Mouse (Mus musculus): ENCODE results near the gene Ccm2l. TPM values are rescaled to one million over a fixed set of nuclear protein-coding genes. Genes with fewer than 3 reads are reported as not detected.

Gene Ccm2l
- polyA plus RNA-seq, 1 experiment, result 8.3 TPM

DNA sequence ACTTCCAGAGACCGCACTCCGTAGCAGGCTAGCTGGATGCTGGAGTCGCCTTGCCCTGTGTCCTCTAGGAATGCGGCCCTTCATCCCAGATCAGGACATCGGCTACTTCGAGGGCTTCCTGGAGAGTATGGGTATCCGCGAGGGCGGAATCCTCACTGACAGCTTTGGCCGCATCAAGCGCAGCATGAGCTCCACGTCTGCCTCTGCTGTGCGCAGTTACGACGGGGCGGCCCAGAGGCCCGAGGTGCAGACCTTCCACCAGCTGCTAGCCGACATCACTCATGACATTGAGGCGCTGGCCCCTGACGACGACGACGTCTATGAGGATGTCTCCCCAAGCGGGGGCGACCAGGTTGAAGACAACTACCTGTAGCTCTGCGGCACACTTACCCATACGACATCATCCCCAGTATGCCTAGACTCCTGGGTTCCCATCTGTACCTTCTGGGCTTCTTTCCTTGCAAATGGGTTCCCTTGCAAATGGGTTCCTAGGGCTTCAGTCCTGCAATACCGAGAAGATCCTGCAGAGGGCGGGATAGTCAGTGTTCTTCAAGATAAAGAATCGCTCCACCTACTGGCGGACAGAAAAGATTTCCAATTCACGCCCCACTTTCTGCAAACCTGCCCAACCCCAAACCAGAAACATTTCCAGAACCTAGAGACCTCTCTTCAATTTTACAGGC lies 15.2 kb downstream of the Ccm2l start:
- TF ChIP-seq CTCF (IDR thresholded peaks at IDR 0.05; ENCODE audit: borderline replicate concordance, extremely low read depth, insufficient read depth, insufficient read length), result peak; percentile 94
- no peak for TF ChIP-seq POLR2A (IDR thresholded peaks at IDR 0.05; ENCODE audit: borderline replicate concordance, extremely low read depth, insufficient read depth, insufficient read length, poor library complexity, severe bottlenecking)
- peak; percentile 94 for DNase-seq (ENCODE audit: low read depth)

DNA sequence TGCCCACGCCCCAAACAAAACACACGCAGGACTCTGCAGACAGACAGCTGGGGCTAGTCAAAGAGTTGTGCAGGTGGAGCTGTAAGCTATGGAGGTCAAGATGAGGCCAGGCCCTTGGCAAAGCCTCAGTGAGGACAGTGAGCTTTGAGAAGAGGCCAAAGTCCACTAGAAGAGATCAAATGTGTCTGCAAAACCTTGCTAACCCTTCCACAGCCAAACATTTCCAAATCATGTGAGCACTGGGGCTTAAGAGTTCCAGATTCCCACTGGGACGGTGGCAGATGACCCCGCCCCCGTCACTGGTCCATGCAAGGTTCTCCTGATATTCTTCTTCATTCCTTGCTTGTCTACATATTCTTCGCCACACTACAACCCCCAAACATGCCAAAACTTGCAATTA lies 16.1 kb downstream of the Ccm2l start:
- no peak for TF ChIP-seq POLR2A (IDR thresholded peaks at IDR 0.05; ENCODE audit: borderline replicate concordance, extremely low read depth, insufficient read depth, insufficient read length, poor library complexity, severe bottlenecking)
- no peak for TF ChIP-seq CTCF (IDR thresholded peaks at IDR 0.05; ENCODE audit: borderline replicate concordance, extremely low read depth, insufficient read depth, insufficient read length)
- DNase-seq (ENCODE audit: low read depth), result no peak

DNA sequence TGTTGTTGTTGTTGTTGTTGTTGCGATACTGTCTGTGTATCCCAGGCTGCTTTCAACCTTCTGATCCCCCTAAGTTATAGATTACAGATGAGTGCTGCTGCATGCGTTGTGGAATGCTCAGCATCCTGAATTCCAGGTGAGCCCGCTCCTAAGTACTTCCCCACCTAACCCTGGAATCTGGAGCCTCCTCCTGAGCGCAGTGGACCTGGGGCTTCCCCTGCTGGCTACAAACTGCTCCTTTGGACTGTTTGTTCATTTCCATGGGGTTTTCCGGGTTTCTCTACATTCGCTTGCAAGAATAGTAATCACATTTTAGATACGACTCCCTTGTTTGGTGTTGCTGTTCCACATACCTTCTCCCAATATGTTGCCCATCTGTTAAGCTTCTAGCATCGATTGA lies 17.5 kb downstream of the Ccm2l start:
- DNase-seq (ENCODE audit: low read depth), result no peak
- no peak for TF ChIP-seq POLR2A (IDR thresholded peaks at IDR 0.05; ENCODE audit: borderline replicate concordance, extremely low read depth, insufficient read depth, insufficient read length, poor library complexity, severe bottlenecking)
- no peak for TF ChIP-seq CTCF (IDR thresholded peaks at IDR 0.05; ENCODE audit: borderline replicate concordance, extremely low read depth, insufficient read depth, insufficient read length)

DNA sequence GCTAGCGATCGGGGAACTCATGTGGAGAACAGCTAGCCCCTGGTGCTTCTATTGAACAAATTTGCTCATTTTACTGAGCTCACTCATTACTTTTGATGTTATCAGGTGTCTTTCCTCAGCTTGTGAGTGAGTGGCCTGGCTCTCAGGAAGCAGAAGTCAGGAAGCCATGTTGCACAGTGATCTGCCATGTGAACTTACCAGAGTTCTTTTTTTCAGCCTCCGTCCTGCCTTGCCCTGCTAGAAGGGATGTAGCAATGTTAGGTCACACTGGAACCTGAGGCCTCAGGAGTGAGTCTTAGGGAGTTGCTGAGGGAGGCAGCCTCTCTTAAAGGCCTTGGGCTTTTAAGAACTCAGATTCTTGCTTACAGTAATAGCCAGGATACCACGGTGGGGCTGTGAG lies 18.1 kb downstream of the Ccm2l start:
- no peak for DNase-seq (ENCODE audit: low read depth)
- no peak for TF ChIP-seq POLR2A (IDR thresholded peaks at IDR 0.05; ENCODE audit: borderline replicate concordance, extremely low read depth, insufficient read depth, insufficient read length, poor library complexity, severe bottlenecking)
- no peak for TF ChIP-seq CTCF (IDR thresholded peaks at IDR 0.05; ENCODE audit: borderline replicate concordance, extremely low read depth, insufficient read depth, insufficient read length)

DNA sequence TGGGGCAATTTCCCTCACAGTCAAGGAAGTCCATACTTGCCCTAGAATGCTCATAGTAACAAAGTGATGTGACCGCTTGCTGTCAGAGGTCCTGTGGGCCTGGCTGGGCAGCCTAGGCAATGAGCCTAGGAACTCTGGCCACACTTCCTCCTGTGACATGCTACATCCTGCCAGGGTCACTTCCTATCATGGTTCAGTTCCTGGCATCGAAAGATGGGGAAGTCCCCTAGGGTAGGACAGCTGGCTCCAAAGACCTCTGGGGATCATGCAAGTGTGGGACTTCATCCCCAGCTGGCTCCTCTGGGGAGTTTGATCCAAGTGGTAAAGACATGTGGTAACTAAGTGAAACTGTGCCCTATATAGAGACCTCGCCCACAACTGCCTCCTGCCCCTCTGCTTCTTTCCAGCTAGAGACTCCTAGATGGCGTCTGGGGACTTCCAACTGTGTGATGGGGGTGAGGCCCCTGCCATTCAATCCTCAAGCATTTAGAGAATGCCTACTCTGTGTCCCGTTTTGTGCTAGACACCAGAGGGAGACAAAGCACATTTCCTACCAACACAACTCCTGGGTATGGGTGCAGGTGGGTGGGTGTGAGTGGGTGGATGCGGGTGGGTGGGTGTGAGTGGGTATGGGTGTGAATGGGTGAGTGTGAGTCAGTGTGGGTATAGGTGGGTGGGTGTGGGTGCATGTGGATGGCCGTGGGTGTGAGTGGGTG lies 18.7 kb downstream of the Ccm2l start:
- TF ChIP-seq CTCF (IDR thresholded peaks at IDR 0.05; ENCODE audit: borderline replicate concordance, extremely low read depth, insufficient read depth, insufficient read length), result no peak
- no peak for TF ChIP-seq POLR2A (IDR thresholded peaks at IDR 0.05; ENCODE audit: borderline replicate concordance, extremely low read depth, insufficient read depth, insufficient read length, poor library complexity, severe bottlenecking)
- no peak for DNase-seq (ENCODE audit: low read depth)

DNA sequence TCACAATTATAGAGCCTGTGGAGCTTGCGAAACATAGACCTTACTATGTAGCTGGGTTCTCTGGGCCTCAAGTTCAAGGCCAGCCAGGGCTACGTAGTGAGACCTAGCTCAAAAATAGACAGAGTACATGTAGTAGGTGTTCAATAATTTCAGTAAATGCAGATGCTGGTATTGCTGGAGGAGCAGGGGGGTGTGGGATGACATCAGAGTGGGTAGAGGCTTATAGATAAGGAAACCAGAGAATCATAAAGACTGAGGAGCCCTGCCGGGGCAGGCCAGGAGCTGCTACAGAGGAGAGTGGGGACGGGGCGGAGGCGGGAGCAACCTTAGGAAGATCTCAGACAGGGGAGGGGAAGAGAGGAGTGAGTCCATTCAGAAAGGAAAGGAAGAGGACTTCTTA lies 19.8 kb downstream of the Ccm2l start:
- TF ChIP-seq POLR2A (IDR thresholded peaks at IDR 0.05; ENCODE audit: borderline replicate concordance, extremely low read depth, insufficient read depth, insufficient read length, poor library complexity, severe bottlenecking) (no peak), CTCF (IDR thresholded peaks at IDR 0.05; ENCODE audit: borderline replicate concordance, extremely low read depth, insufficient read depth, insufficient read length) (no peak)
- DNase-seq (ENCODE audit: low read depth), result no peak

DNA sequence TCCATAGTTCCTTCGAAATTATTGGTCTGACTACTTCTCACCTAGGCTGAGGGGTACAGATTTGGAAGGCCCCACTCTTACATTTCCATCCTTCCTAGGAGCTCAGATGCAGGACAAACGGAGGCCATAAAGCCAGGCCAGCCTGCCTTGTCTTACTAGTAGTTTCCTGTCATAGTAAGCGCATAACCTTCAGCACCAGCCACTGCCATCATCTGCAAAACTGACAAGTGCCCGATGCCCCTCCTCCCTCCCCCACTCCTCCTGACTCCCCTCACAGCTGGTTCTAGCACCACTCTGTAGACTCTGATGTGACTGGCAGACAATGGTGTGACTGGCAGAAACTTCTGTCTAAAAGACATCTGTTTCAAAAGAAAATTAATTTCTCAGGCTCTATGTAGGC lies 20.4 kb downstream of the Ccm2l start:
- no peak for TF ChIP-seq POLR2A (IDR thresholded peaks at IDR 0.05; ENCODE audit: borderline replicate concordance, extremely low read depth, insufficient read depth, insufficient read length, poor library complexity, severe bottlenecking)
- no peak for TF ChIP-seq CTCF (IDR thresholded peaks at IDR 0.05; ENCODE audit: borderline replicate concordance, extremely low read depth, insufficient read depth, insufficient read length)
- DNase-seq (ENCODE audit: low read depth), result no peak

DNA sequence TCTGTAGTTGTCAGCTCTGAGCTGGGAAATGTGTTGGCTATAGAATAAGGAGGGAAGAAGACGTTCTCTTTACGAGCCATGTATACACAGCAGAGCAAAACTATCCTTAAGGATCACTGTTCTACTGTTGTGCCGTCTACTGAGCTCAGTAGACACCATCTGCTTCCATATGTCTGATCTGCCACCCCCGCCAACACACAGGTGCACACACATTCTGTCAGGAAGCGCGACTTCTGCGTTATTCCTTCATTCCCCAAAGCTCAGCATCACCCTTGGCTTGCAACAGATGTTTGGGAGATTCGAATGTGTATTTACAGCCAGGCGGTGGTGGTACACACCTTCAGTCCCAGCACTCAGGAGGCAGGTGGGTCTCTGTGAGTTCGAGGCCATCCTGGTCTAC lies 21.3 kb downstream of the Ccm2l start:
- TF ChIP-seq CTCF (IDR thresholded peaks at IDR 0.05; ENCODE audit: borderline replicate concordance, extremely low read depth, insufficient read depth, insufficient read length) (no peak), POLR2A (IDR thresholded peaks at IDR 0.05; ENCODE audit: borderline replicate concordance, extremely low read depth, insufficient read depth, insufficient read length, poor library complexity, severe bottlenecking) (no peak)
- peak; percentile 38 for DNase-seq (ENCODE audit: low read depth)

DNA sequence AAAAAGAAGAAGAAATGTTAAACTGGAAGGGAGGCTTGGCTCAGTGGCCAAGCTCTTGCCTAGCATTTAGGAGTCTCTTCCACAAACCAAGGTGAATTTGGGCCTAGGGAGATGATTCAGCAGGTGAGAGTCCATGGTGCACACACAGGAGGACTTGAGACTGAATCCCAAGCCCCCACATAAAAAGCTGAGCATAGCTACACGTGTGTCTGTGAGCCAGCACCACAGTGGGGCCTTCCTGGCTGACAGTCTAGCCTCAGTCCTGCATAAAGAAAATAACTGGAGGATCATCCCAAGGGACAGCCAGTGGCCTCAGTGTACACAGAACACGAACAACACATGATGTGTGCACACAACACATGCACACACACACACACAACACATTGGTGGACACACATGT lies 23.6 kb downstream of the Ccm2l start:
- no peak for TF ChIP-seq CTCF (IDR thresholded peaks at IDR 0.05; ENCODE audit: borderline replicate concordance, extremely low read depth, insufficient read depth, insufficient read length)
- no peak for TF ChIP-seq POLR2A (IDR thresholded peaks at IDR 0.05; ENCODE audit: borderline replicate concordance, extremely low read depth, insufficient read depth, insufficient read length, poor library complexity, severe bottlenecking)
- no peak for DNase-seq (ENCODE audit: low read depth)

DNA sequence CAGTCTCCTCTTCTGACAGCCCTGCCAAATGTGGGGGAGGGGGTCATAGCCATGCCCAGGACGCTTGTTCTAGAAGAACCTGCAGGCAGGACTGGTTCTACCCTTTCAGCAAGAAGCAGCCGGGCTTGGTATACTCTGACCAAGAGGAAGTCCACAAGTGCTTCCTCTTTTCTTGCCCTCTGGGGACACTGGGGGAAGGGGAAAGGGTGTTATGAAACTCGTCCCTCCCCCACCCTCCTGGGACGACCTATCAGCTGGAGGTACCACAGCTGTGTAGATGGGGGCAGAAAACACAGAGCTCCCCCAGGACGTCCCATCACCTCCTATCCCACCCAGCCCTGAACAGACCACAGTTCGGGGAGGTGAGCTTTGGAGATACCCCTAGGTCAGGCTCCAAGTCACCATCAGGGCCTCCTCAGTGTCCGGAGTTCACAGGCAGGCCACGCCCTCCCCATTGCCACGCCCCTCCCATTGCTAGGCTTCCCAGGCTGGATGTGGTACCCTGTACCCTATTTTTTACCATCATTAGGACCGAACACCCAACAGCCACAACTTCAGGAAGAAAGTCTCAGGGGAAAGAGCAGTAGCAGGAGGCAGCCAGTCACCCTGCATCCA lies 24.9 kb downstream of the Ccm2l start:
- DNase-seq (ENCODE audit: low read depth), result no peak
- TF ChIP-seq POLR2A (IDR thresholded peaks at IDR 0.05; ENCODE audit: borderline replicate concordance, extremely low read depth, insufficient read depth, insufficient read length, poor library complexity, severe bottlenecking), result no peak
- no peak for TF ChIP-seq CTCF (IDR thresholded peaks at IDR 0.05; ENCODE audit: borderline replicate concordance, extremely low read depth, insufficient read depth, insufficient read length)

DNA sequence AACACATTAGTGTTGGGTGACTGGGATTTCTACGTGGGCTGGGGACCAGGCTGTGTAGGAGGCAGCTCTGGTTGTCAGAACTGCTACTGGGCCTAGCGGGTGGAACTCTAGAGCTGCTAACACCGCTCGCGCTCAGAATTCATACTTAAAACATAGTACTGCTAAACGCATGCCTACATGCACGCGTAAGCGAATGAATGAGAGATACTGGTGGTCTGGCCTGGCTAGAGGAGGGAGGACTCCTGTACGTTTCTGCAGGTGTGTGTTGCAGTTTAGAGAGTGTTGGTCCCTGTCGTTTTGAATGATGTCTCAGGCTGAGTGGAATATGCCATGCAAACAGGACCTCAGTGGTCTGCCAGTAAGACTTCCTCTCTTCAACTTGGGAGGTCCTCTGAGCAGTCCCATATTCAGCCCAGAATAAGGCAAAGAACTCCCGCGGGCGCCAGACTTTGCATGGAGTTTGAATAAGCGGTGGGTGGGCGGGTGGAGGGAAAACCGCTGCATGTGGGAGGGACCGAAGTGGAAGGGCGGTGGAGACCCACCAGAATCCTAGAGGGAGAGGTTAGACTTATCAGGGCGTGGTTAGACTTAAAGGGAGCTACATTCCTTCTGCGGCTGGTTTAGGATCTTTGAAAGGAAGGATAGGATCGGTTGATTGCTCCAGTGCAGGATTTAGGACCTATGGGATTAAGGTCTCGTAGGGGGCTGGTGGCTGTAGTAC lies 41.5 kb downstream of the Ccm2l start:
- TF ChIP-seq POLR2A (IDR thresholded peaks at IDR 0.05; ENCODE audit: borderline replicate concordance, extremely low read depth, insufficient read depth, insufficient read length, poor library complexity, severe bottlenecking) (no peak), CTCF (IDR thresholded peaks at IDR 0.05; ENCODE audit: borderline replicate concordance, extremely low read depth, insufficient read depth, insufficient read length) (no peak)
- peak; percentile 35 for DNase-seq (ENCODE audit: low read depth)

Data from brain, embryonic 14.5 days (tissue).